Mouse (Mus musculus) midbrain, embryonic 10.5 days (tissue): ENCODE measurements around the gene Fam178b. TPM values are rescaled to one million over a fixed set of nuclear protein-coding genes. Genes with fewer than 3 reads are reported as not detected.

ENCODE experiments used
- DNase-seq: peaks from one replicate; pipeline ENCODE4 v3.0.0-alpha.2; 2017; ENCODE audit warnings: low spot score
- H3K27ac ChIP-seq: fragments of 300-500 bp; sonication (generic); replicated peaks from 2 replicates; pipeline ENCODE4 v1.5.1; 2016; ENCODE audit warnings: mild to moderate bottlenecking
- H3K27me3 ChIP-seq: fragments of 300-500 bp; sonication (generic); 2 replicates; pipeline ENCODE4 v1.6.1; 2016; ENCODE audit warnings: low read depth, mild to moderate bottlenecking; ENCODE audit not compliant: poor library complexity, severe bottlenecking
- H3K36me3 ChIP-seq: fragments of 300-500 bp; sonication (generic); 2 replicates; pipeline ENCODE4 v1.6.1; 2016; ENCODE audit warnings: mild to moderate bottlenecking, moderate library complexity
- H3K4me1 ChIP-seq: fragments of 300-500 bp; sonication (generic); 2 replicates; pipeline ENCODE4 v1.6.1; 2016
- H3K4me3 ChIP-seq: fragments of 300-500 bp; sonication (generic); 2 replicates; pipeline ENCODE4 v1.5.1; 2016; ENCODE audit warnings: mild to moderate bottlenecking, moderate library complexity
- H3K9me3 ChIP-seq: fragments of 300-500 bp; sonication (generic); replicated peaks from 2 replicates; pipeline ENCODE4 v1.6.1; 2016; ENCODE audit warnings: mild to moderate bottlenecking
- WGBS: fragments of 180-500 bp; shearing (Covaris S2); methylation state at CpG from one replicate; pipeline ENCODE4 v1.1.7; 2016; 5-methylcytosine and 5-hydroxymethylcytosine counted together
- polyA plus RNA-seq: library from polyadenylated mRNA; unstranded; fragments of >200 nt; fragmentation: Nextera tagmentation; extraction: Ambion mirVana; gene quantifications from 2 replicates; pipeline ENCODE4 v1.2.1, GENCODE M21; 2016

Fam178b gene
- polyA plus RNA-seq, 1 experiment from 2014 or later, result 0.33 TPM

DNA sequence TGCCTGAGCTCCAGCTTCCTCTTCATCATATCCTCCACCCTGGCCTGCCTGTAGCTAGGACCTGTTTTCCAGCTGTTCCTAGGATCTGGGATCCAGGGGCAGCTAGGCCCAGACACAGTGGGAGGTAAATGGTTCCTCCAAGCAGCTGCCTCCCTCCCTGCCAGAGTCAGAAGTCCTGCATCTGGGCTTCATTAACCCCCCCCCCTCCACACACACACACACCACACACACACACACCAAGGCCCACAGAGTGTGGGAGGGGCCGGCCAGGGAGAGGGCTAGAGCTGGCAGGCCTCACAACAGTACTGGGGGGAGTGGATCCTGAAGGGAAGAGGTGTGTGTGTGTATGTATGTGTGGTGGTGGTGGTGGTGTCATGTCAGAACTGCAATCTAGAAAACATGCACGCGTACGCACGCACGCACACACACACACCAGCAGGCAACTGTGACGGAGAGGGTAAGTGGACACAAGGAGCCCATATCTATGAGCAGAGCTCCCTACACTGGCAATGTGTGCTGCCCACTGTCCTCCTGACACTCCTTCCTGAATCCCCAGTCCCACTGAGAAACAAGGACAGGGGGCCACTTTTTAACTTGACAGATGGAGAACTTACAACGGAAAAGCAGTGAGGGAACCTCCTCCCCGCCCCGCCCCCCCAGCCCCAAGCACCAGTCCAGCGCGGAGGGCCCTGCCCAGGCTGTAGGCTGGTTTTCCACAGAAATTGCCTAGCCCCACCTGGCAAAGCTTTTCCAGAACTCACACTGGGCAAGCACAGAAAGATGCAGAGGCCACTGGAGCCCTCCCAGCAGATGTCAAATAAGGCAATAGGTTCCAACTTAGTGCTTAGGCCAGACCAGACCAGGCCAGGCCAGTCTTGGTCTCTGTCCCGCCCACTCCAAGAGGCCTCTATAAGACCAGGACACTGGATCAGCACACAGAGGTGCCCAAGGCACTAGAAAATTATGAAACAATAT is 94.2 kb downstream of the Fam178b start:
- peak; percentile 43 for DNase-seq
- peak overlapping the region; percentile 67 for H3K27ac ChIP-seq
- H3K4me1 ChIP-seq, result peaks cover 62% of the 10 kb centered on the region
- no peaks in the 10 kb centered on the region for H3K27me3 ChIP-seq
- H3K4me3 ChIP-seq, result no peak overlapping the region
- no peaks in the 10 kb centered on the region for H3K9me3 ChIP-seq
- WGBS, result 63% methylated on average over 13 of the region's 13 CpGs
- H3K36me3 ChIP-seq, result no peaks in the 10 kb centered on the region

DNA sequence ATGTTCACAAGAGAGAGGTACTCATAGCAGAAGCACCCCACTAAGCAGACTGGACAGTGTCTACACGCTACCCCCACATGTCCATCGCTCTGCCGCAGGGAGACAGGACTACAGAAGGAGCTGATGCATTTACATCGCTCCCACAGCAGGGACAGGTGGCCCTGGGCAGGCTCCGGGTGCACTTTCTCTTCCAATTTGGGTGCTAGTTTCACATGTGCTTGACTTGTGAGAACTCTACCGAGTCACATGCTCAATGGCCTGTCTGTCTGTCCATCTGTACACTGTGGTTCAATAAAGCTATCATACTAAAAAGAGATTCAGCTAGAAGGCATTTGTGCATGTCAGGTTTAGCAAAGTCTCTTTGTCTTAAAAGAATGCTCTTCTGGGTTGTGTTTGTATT is 95.1 kb downstream of the Fam178b start:
- DNase-seq, result no peak
- peaks cover 58% of the 10 kb centered on the region for H3K4me1 ChIP-seq
- H3K9me3 ChIP-seq, result no peaks in the 10 kb centered on the region
- peak overlapping the region; percentile 67; the same call in 1 of the 2 replicates for H3K27ac ChIP-seq
- H3K36me3 ChIP-seq, result no peaks in the 10 kb centered on the region
- 89% methylated on average over 6 of the region's 6 CpGs for WGBS
- H3K27me3 ChIP-seq, result no peaks in the 10 kb centered on the region
- no peak overlapping the region for H3K4me3 ChIP-seq

- Histone ChIP-seq H3K27me3 (peaks cover 5% of the 10 kb centered on the region; the same call in 1 of the 2 replicates), H3K36me3 (no peaks in the 10 kb centered on the region), H3K4me3 (no peak overlapping the region), H3K9me3 (no peaks in the 10 kb centered on the region), H3K4me1 (peaks cover 60% of the 10 kb centered on the region), H3K27ac (peak overlapping the region; percentile 38; the same call in 1 of the 2 replicates)
- WGBS, result 42% methylated on average over 4 of the region's 4 CpGs
- DNase-seq, result no peak
Observed at GRCm38 (mm10) chr1:36586288-36586687, 96.7 kb downstream of the Fam178b start.

GRCm38 (mm10) chr1:36583408-36584116 is 99.4 kb downstream of the Fam178b start:
- Histone ChIP-seq H3K27ac (no peak overlapping the region), H3K27me3 (peaks cover 5% of the 10 kb centered on the region; the same call in 1 of the 2 replicates), H3K4me1 (peaks cover 62% of the 10 kb centered on the region), H3K36me3 (no peaks in the 10 kb centered on the region), H3K4me3 (no peak overlapping the region), H3K9me3 (no peaks in the 10 kb centered on the region)
- no peak for DNase-seq
- 83% methylated on average over 8 of the region's 8 CpGs for WGBS

DNA sequence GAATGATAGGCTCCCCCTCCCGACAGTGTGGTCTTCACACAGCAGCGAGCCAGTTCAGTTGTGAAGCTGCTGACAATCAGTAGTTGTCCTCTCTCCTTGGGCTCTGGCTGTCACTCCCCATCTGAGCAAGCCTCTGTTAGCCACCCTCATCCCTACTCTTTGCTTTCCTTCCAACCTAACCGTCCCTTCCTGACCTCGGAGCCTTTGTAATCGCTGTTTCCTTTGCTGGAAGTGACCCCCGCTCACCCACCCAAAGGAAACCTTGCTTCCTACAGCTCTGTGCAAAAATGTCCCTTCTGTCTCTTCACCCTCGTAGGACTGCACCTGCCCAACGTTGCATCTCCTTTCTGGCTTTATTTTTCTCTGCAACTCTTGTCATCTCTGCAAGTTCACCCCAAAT is 100.8 kb downstream of the Fam178b start:
- DNase-seq, result no peak
- H3K27me3 ChIP-seq, result peaks cover 5% of the 10 kb centered on the region; the same call in 1 of the 2 replicates
- peaks cover 52% of the 10 kb centered on the region for H3K4me1 ChIP-seq
- H3K27ac ChIP-seq, result peak overlapping the region; percentile 47
- H3K4me3 ChIP-seq, result no peak overlapping the region
- no peaks in the 10 kb centered on the region for H3K36me3 ChIP-seq
- 75% methylated on average over 8 of the region's 8 CpGs for WGBS
- no peaks in the 10 kb centered on the region for H3K9me3 ChIP-seq

DNA sequence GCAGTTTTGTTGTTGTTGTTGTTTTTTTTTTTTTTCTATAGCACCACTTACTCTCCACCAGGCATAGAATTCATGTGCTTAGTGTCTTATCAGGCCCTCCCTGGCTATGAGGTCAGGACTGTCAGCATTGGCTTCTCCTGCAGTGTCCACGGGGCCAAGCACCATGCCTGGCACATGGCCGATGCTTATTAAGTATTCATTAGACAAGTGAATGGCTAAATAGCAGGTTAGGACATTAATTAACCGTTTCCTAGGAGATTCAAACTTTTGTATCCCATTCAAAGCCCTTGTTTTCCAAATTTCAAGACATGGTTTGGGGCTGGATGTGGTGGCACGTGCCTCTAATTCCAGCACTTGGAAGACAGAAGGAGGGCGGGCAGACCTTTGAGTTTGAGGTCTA is 101.7 kb downstream of the Fam178b start:
- Histone ChIP-seq H3K9me3 (no peaks in the 10 kb centered on the region), H3K27me3 (peaks cover 5% of the 10 kb centered on the region; the same call in 1 of the 2 replicates), H3K36me3 (no peaks in the 10 kb centered on the region), H3K4me1 (peaks cover 60% of the 10 kb centered on the region), H3K4me3 (no peak overlapping the region), H3K27ac (peak overlapping the region; percentile 89)
- DNase-seq, result no peak
- WGBS, result 70% methylated on average over 5 of the region's 5 CpGs

- Histone ChIP-seq H3K36me3 (no peaks in the 10 kb centered on the region), H3K9me3 (no peaks in the 10 kb centered on the region), H3K27me3 (peaks cover 5% of the 10 kb centered on the region; the same call in 1 of the 2 replicates), H3K4me1 (peaks cover 61% of the 10 kb centered on the region), H3K4me3 (peak overlapping the region; percentile 42), H3K27ac (peak overlapping the region; percentile 89)
- 1% methylated on average over 17 of the region's 17 CpGs for WGBS
- peak; percentile 77 for DNase-seq
Observed at GRCm38 (mm10) chr1:36580384-36581207, 102.4 kb downstream of the Fam178b start.

GRCm38 (mm10) chr1:36579974-36580383 is 103.0 kb downstream of the Fam178b start:
- H3K4me1 ChIP-seq, result peaks cover 65% of the 10 kb centered on the region
- peak overlapping the region; percentile 89 for H3K27ac ChIP-seq
- no peak for DNase-seq
- 16% methylated on average over 6 of the region's 6 CpGs for WGBS
- peaks cover 5% of the 10 kb centered on the region; the same call in 1 of the 2 replicates for H3K27me3 ChIP-seq
- H3K4me3 ChIP-seq, result peak overlapping the region; percentile 42
- no peaks in the 10 kb centered on the region for H3K9me3 ChIP-seq
- H3K36me3 ChIP-seq, result no peaks in the 10 kb centered on the region

GRCm38 (mm10) chr1:36576991-36577675 is 105.8 kb downstream of the Fam178b start:
- H3K9me3 ChIP-seq, result no peaks in the 10 kb centered on the region
- no peak for DNase-seq
- peaks cover 4% of the 10 kb centered on the region; the same call in 1 of the 2 replicates for H3K27me3 ChIP-seq
- H3K4me3 ChIP-seq, result no peak overlapping the region
- H3K27ac ChIP-seq, result no peak overlapping the region
- no peaks in the 10 kb centered on the region for H3K36me3 ChIP-seq
- WGBS, result 76% methylated on average over 6 of the region's 6 CpGs
- H3K4me1 ChIP-seq, result peaks cover 65% of the 10 kb centered on the region

GRCm38 (mm10) chr1:36575347-36575746 is 107.6 kb downstream of the Fam178b start:
- Histone ChIP-seq H3K4me3 (no peak overlapping the region), H3K36me3 (no peaks in the 10 kb centered on the region), H3K27ac (peak overlapping the region; percentile 50), H3K4me1 (peaks cover 57% of the 10 kb centered on the region), H3K27me3 (no peaks in the 10 kb centered on the region), H3K9me3 (no peaks in the 10 kb centered on the region)
- no peak for DNase-seq
- 61% methylated on average over 6 of the region's 6 CpGs for WGBS

- DNase-seq, result no peak
- no peak overlapping the region for H3K4me3 ChIP-seq
- H3K27ac ChIP-seq, result peak overlapping the region; percentile 55
- WGBS, result 75% methylated on average over 5 of the region's 5 CpGs
- no peaks in the 10 kb centered on the region for H3K27me3 ChIP-seq
- H3K9me3 ChIP-seq, result no peaks in the 10 kb centered on the region
- H3K36me3 ChIP-seq, result no peaks in the 10 kb centered on the region
- H3K4me1 ChIP-seq, result peaks cover 57% of the 10 kb centered on the region
Observed at GRCm38 (mm10) chr1:36574196-36574955, 108.6 kb downstream of the Fam178b start.
